Mouse (Mus musculus): ENCODE results near the gene Rasgef1a. TPM values are rescaled to one million over a fixed set of nuclear protein-coding genes. Genes with fewer than 3 reads are reported as not detected.

Rasgef1a gene
- total RNA-seq, 1 experiment, result 0.94 TPM

DNA sequence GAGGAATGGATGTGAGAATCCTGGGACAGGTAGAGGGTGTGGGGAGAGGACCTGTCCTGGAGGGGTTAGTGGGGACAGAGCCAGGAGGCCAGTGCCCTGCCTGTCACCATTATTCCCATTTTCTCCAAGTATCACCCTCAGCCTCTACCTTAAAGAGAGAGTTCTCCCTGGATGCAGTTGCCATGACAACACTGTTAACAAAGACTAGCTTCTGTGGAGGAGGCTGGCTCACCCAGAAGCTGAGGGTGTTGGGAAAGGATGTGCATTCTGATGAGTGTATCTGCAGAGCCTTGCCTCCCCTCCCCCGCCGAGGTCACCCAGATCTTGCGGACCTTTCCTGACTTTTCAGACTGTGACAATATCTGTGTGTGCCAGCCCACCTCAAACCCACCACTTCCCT, 4.7 kb downstream of the Rasgef1a start:
- in situ Hi-C loops (cut with MboI; ENCODE audit: low sequenced_read_pairs in 2 of 2, unreplicated experiment in 2 of 2), result no loop called here
- H3K4me3 ChIP-seq (ENCODE audit: insufficient read depth in 1 of 2, low read depth in 1 of 2, low read length in 2 of 2, poor library complexity in 1 of 2, severe bottlenecking in 1 of 2), result no peak overlapping the region
- DNase-seq (ENCODE audit: low read depth, low spot score), result no peak
- no peak overlapping the region for H3K27ac ChIP-seq (ENCODE audit: insufficient read depth, low read depth, low read length, poor library complexity, severe bottlenecking)
- H3K9ac ChIP-seq (ENCODE audit: insufficient read depth, low read depth, low read length, poor library complexity, severe bottlenecking), result no peak overlapping the region
- no peaks in the 10 kb centered on the region for H3K9me3 ChIP-seq (ENCODE audit: control insufficient read depth, insufficient read depth, low read depth, low read length)
- no peaks in the 10 kb centered on the region for H3K36me3 ChIP-seq (ENCODE audit: control insufficient read depth, insufficient read depth, low read length, poor library complexity, severe bottlenecking)
- H3K4me1 ChIP-seq (ENCODE audit: control insufficient read depth in 2 of 2, insufficient read depth in 2 of 2, low read length in 2 of 2, poor library complexity in 1 of 2), result peaks cover 0 to 5% of the 10 kb centered on the region in 2 experiments; a peak in 1 of 4 replicates
- TF ChIP-seq MAFK (IDR thresholded peaks at IDR 0.05; ENCODE audit: insufficient read depth, low read depth, low read length), result no peak
- no peak for TF ChIP-seq HCFC1 (IDR thresholded peaks at IDR 0.05; ENCODE audit: borderline replicate concordance, insufficient read depth, low read length)
- TF ChIP-seq ZNF384 (IDR thresholded peaks at IDR 0.05; ENCODE audit: low read depth, low read length), result no peak
- TF ChIP-seq CHD2 (IDR thresholded peaks at IDR 0.05; ENCODE audit: low read depth, low read length), result no peak
- TF ChIP-seq ZC3H11A (IDR thresholded peaks at IDR 0.05; ENCODE audit: borderline replicate concordance, low read depth, low read length), result no peak

DNA sequence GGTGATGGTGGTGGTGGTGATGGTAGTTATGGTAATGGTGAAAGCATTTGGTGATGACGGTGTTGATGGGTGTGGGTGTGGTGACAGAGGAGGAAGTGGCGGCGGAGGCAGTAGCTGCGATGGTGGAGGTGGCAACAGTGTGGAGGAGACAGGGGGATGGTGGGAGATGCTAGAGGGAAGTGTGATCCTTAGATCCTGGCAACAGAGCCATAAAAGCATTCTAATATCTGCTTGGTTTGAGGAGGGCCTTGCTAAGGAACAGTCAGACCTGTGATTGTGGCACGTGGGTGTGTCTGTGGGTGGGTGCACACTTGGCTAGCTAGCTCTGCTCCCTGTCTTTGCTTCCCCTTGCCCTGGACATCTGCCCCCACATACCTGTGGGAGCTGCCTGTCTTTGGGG, 7.4 kb downstream of the Rasgef1a start:
- DNase-seq (ENCODE audit: low read depth, low spot score), result no peak
- no peak overlapping the region for H3K9ac ChIP-seq (ENCODE audit: insufficient read depth, low read depth, low read length, poor library complexity, severe bottlenecking)

DNA sequence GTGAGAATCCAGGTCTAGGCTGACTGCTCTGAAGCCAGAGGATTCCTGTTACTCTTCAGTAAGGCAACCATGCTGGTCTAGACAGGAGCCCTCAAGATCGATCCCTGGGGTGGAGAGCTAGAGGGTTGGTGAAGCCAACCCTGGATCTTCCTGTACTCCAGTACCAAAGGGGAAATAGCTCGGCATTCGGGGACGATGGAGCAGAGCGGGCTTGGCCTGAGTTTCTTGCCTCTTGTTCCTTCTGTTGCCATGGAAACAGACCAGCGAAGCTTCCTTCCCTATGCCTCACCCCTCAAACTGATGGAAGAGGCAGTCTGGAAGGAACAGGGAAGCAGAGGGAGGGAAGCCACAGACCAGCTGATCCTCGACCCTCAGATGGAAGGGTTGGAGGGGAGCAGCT, 8.3 kb downstream of the Rasgef1a start:
- DNase-seq (ENCODE audit: low read depth, low spot score), result no peak
- in situ Hi-C loops (cut with MboI; ENCODE audit: low sequenced_read_pairs in 2 of 2, unreplicated experiment in 2 of 2), result no loop called here

More for the DNA sequence above, 7.4 kb downstream of the Rasgef1a start:
- Histone ChIP-seq H3K36me3 (ENCODE audit: control insufficient read depth, insufficient read depth, low read length, poor library complexity, severe bottlenecking) (no peaks in the 10 kb centered on the region), H3K4me3 (ENCODE audit: insufficient read depth in 1 of 2, low read depth in 1 of 2, low read length in 2 of 2, poor library complexity in 1 of 2, severe bottlenecking in 1 of 2) (no peak overlapping the region), H3K4me1 (ENCODE audit: control insufficient read depth in 2 of 2, insufficient read depth in 2 of 2, low read length in 2 of 2, poor library complexity in 1 of 2) (no peaks in the 10 kb centered on the region), H3K9me3 (ENCODE audit: control insufficient read depth, insufficient read depth, low read depth, low read length) (no peaks in the 10 kb centered on the region), H3K27ac (ENCODE audit: insufficient read depth, low read depth, low read length, poor library complexity, severe bottlenecking) (no peak overlapping the region)
- TF ChIP-seq ZNF384 (IDR thresholded peaks at IDR 0.05; ENCODE audit: low read depth, low read length), result no peak
- TF ChIP-seq MAFK (IDR thresholded peaks at IDR 0.05; ENCODE audit: insufficient read depth, low read depth, low read length), result no peak
- TF ChIP-seq ZC3H11A (IDR thresholded peaks at IDR 0.05; ENCODE audit: borderline replicate concordance, low read depth, low read length), result no peak
- no peak for TF ChIP-seq HCFC1 (IDR thresholded peaks at IDR 0.05; ENCODE audit: borderline replicate concordance, insufficient read depth, low read length)
- no peak for TF ChIP-seq CHD2 (IDR thresholded peaks at IDR 0.05; ENCODE audit: low read depth, low read length)
- in situ Hi-C loops (cut with MboI; ENCODE audit: low sequenced_read_pairs in 2 of 2, unreplicated experiment in 2 of 2), result no loop called here

DNA sequence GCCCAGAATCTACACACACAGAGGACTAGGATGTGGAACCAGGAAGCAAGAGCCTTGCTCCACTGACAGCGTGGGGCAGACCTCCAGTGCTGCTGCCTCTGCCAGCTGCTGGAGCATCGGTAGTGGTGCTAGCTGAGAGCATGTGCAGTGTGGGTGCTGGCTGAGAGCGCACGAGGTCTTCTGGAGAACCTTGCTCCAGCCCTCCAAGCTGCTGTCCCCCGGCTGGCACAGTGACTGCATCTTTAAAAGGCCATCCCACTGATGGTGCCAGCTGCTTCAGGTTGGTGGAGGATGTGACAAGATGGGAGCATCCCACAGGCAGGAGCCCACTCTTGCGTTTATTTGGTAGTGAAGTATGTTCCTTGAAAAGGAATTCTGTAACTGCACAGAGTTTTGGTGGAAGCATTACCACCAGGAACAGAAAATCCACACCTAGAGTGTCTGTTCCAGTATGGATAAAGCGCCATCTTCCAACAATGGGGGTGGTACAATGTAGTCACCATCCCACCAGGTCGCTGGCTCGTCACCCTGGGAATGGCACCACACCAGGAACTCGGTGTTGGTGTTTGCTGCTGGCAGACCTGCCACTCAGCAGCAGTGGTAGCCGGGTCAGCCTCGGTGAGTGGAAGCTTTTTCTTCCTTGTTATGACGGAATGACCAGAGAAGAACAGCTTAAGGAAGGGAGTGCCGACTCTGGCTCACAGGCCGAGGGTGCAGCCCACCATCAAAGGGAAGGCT, 11.8 kb downstream of the Rasgef1a start:
- no peaks in the 10 kb centered on the region for H3K4me1 ChIP-seq (ENCODE audit: control insufficient read depth in 2 of 2, insufficient read depth in 2 of 2, low read length in 2 of 2, poor library complexity in 1 of 2)
- in situ Hi-C loops (cut with MboI; ENCODE audit: low sequenced_read_pairs in 2 of 2, unreplicated experiment in 2 of 2), result no loop called here
- no peak for DNase-seq (ENCODE audit: low read depth, low spot score)

More for the DNA sequence above, 8.3 kb downstream of the Rasgef1a start:
- H3K27ac ChIP-seq (ENCODE audit: insufficient read depth, low read depth, low read length, poor library complexity, severe bottlenecking), result no peak overlapping the region
- TF ChIP-seq CHD2 (IDR thresholded peaks at IDR 0.05; ENCODE audit: low read depth, low read length) (no peak), ZC3H11A (IDR thresholded peaks at IDR 0.05; ENCODE audit: borderline replicate concordance, low read depth, low read length) (no peak), MAFK (IDR thresholded peaks at IDR 0.05; ENCODE audit: insufficient read depth, low read depth, low read length) (no peak), ZNF384 (IDR thresholded peaks at IDR 0.05; ENCODE audit: low read depth, low read length) (no peak), HCFC1 (IDR thresholded peaks at IDR 0.05; ENCODE audit: borderline replicate concordance, insufficient read depth, low read length) (no peak)
- no peak overlapping the region for H3K9ac ChIP-seq (ENCODE audit: insufficient read depth, low read depth, low read length, poor library complexity, severe bottlenecking)
- H3K36me3 ChIP-seq (ENCODE audit: control insufficient read depth, insufficient read depth, low read length, poor library complexity, severe bottlenecking), result no peaks in the 10 kb centered on the region
- H3K9me3 ChIP-seq (ENCODE audit: control insufficient read depth, insufficient read depth, low read depth, low read length), result no peaks in the 10 kb centered on the region
- H3K4me1 ChIP-seq (ENCODE audit: control insufficient read depth in 2 of 2, insufficient read depth in 2 of 2, low read length in 2 of 2, poor library complexity in 1 of 2), result no peaks in the 10 kb centered on the region
- no peak overlapping the region for H3K4me3 ChIP-seq (ENCODE audit: insufficient read depth in 1 of 2, low read depth in 1 of 2, low read length in 2 of 2, poor library complexity in 1 of 2, severe bottlenecking in 1 of 2)

More for the DNA sequence above, 11.8 kb downstream of the Rasgef1a start:
- Histone ChIP-seq H3K9ac (ENCODE audit: insufficient read depth, low read depth, low read length, poor library complexity, severe bottlenecking) (no peak overlapping the region), H3K9me3 (ENCODE audit: control insufficient read depth, insufficient read depth, low read depth, low read length) (no peaks in the 10 kb centered on the region), H3K36me3 (ENCODE audit: control insufficient read depth, insufficient read depth, low read length, poor library complexity, severe bottlenecking) (no peaks in the 10 kb centered on the region), H3K4me3 (ENCODE audit: insufficient read depth in 1 of 2, low read depth in 1 of 2, low read length in 2 of 2, poor library complexity in 1 of 2, severe bottlenecking in 1 of 2) (no peak overlapping the region), H3K27ac (ENCODE audit: insufficient read depth, low read depth, low read length, poor library complexity, severe bottlenecking) (no peak overlapping the region)
- TF ChIP-seq MAFK (IDR thresholded peaks at IDR 0.05; ENCODE audit: insufficient read depth, low read depth, low read length) (no peak), CHD2 (IDR thresholded peaks at IDR 0.05; ENCODE audit: low read depth, low read length) (no peak), ZNF384 (IDR thresholded peaks at IDR 0.05; ENCODE audit: low read depth, low read length) (no peak), ZC3H11A (IDR thresholded peaks at IDR 0.05; ENCODE audit: borderline replicate concordance, low read depth, low read length) (no peak), HCFC1 (IDR thresholded peaks at IDR 0.05; ENCODE audit: borderline replicate concordance, insufficient read depth, low read length) (no peak)

Measured in ES-E14 (cell line).